Mouse (Mus musculus) mesoderm, embryonic 11.5 days (tissue): ENCODE results near the gene Mterf1b.
"Not testable (repeated sequence)": the region's sequence is repeated elsewhere in the genome, so short reads cannot be mapped to it uniquely, and the experiment has no call there.

ENCODE experiments used
- DNase-seq: peaks from one replicate; pipeline ENCODE4 v3.0.0-alpha.2; 2012; ENCODE audit warnings: low read depth, low spot score

The Mterf1b gene

DNA sequence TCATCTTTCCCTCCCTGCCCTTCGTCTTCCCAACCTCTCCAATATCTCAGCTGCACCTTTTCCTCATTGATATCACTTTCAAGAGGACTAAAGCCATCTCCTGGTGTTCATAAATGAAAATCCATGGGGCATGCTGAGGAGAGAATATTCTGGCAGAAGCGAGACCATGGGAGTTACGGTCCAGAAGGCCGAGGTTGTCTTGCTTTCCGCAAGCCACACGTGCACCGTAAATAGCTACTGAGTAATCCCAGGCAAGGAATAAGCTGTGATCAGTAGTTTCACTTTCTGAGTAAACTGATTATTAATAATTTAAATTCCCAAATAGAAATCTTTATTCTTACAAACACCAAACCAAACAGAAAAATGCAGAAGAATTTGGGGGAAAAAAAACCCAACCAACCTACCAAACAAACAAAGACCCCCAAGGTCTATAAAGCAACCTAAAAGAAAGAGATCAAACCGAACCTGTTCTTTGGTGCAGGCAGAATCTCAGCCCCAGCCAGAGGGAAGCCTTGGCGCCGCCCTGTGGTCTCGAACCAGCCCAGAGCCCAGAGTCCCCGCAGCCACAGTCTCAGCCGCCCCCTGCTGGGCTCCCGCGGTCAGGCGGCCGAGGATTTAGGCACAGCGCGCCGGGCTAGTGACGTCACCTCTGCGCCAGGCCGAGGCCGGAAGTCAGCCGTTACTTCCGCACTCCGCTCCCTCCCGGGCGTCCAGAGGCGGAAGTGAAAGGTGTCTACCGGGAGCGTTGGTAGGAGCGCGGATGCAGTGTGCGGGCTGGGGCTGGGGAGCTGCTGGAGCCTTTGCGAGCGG lies at the start of gene Mterf1b:
Mterf1b (plus strand) TSS at position 697 of the 810 bp plus-strand sequence.
- DNase-seq = not testable (repeated sequence)

DNA sequence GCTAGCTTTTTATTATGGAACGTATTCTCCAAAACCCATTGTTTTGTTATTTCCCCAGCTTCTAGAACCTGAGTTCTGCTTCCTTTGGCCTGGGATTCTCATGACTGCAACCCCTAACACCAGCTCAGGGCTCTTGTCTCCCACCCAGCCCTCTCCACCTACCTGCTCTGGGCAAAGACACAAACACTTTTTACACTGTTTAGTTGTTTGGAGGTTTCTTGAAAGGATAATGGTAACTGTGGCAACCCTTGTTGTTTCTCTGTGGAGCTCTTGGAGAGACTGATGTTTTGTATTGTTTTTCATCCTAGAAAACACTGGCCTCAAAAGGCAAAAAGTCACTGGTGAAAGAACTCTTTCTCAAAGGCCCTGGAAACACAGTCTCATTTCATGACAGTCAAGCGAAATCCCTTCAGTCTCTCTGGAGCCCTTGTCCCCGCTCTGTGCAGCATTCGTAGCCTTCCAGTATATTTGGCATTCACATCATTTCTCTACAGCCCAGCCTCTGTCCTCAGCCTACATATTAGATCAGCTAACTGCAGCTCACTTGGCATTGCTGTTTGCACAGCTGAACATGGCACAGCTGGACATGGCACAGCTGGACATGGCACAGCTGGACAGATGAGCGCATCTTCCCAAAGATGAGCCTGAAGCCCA lies 32.6 kb upstream of the Mterf1b start:
- DNase-seq = not testable (repeated sequence)

DNA sequence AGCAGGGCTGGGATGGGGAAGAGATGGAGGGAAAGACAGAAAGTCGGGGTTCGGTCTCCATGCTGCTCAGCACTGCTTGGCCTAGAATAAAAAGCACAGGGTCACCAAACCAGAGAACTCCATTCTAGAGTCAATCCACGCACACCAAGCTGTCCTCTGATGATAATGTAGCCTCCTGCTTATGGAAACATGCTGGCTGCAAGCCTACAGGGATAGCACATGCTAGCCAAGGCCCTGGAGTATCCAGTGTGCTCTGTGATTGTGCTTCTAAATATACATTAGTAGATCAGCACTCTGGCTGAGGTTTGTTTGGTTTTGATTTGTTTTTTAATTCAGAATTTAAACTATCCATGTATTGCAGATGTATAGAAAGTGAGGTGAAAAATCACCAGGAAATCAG lies 30.6 kb upstream of the Mterf1b start:
- DNase-seq = no peak

DNA sequence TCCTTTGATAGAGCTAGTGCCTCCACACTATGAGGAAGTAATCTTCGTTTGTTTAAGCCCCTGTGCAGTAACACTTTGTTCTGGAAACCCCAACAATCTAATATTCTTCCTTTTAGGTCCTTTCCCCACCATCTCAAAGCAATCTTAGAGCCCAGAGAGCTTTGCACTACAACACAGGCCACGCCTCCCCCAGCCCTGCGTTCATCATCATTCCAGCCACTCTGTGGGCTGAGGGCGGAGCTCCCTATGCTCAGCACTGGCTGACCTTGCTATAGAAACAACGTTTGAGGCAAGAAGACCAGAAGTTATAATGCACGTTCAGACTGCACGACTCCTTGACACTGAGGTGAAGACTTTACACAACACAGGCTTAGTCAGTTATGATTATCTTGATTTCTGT lies 29.7 kb upstream of the Mterf1b start:
- DNase-seq = no peak

DNA sequence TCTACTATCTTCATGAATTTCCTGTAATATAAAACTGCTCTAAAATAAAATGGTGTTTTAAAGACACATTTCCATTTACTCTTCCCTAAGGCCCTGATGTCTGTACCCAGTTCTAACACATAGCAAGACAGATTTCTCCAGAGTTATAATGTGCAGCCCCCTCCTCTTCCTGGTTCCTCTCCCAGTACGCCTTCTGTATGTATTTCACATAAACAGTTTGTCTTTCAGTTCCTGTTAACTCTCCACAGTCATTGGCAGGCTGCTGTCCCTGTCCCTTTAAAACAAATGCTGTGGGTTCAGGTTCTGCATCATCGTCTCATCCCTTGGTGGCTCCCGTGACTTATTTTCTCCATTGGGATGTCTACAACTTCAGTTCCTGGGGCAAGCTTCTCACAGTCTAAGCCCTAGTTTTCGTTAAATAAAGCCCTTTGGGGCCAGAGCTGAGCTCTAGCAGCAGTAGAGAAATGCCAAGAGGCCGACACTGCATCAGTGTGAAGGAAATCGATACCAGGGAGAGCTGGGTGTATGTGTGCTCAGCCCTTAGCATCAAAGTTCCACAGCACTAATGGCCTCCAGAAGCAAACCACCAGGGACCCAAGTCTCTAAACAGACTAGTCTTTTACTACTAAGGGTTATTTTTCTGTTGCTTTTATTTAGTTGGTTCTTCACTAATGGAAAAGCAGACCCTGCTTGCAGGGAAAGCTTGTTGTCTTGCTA lies 24.2 kb upstream of the Mterf1b start:
- not testable (repeated sequence) for DNase-seq

DNA sequence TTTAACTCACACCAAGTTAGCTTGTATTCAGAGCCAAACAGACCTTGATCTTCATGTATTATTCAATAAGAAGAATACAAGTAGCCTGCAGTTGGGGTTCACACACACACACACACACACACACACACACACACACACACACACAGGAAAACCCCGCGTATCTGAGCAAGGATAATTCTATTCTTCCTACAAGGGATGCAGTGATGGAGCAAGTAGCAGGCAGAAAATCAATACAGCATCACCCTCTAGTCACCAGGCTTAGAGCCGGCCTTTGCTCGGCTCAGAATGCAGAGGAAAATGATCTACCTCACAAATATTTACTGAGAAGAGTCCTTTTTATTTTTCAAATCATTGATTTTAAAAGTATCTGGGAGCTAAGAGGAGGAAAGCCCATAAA lies 23.6 kb upstream of the Mterf1b start:
- DNase-seq = not testable (repeated sequence)

DNA sequence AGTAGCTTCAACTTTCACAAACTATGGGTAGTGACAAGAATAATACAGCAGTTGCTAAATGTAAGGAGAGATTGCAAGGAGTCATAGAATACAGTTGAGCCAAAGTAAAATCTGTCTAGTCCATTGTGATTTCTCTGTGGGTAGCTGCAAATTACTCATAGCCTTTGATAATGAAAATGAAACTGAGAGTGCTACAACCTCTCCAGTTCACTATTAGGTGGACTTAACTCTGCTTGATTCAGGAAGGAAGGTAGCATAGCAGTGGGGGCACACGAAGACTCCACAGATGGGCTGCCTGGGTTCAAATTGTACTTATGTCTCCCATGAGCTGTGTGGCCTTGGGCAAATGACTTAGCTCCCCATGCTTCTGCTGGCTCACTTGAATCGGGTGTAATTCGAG lies 15.7 kb upstream of the Mterf1b start:
- DNase-seq = not testable (repeated sequence)

DNA sequence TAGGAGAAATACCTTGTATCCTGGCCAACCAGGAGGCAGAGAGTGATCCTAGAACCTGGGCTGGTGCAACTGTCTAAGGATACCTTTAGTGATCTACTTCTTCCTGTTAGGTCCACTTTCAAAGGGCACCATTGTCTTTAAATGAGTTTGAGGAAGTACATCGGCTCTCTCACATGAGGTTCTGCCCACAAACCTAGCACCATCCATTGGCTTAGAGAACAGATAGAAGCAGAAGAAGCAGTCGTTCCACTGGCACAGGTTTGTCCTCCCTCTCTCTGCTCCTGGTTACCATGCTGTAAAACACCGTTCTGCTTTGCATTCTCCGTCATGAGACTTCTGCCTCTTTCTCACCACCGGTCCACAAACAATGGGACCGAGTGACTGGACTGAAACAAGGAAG lies 12.8 kb upstream of the Mterf1b start:
- DNase-seq = no peak

DNA sequence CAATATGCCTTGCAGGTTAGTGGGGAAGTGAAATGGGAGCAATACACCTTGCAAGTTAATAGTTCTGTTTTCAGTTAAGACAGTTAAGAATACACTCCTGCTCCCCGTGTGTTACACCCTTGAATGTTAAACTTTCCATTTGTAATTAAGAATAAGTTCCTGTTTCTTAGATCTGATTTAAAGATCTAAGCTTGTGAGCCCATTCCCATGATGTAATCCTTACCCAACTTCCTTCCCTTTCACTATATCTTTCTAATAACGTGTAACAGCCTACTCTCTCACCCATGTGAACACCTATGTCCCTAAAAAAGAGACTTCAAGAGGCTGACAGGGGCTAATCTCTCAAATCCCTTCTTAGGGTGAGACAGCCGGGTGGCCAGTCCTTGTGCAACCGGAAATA lies 5.4 kb upstream of the Mterf1b start:
- no peak for DNase-seq

DNA sequence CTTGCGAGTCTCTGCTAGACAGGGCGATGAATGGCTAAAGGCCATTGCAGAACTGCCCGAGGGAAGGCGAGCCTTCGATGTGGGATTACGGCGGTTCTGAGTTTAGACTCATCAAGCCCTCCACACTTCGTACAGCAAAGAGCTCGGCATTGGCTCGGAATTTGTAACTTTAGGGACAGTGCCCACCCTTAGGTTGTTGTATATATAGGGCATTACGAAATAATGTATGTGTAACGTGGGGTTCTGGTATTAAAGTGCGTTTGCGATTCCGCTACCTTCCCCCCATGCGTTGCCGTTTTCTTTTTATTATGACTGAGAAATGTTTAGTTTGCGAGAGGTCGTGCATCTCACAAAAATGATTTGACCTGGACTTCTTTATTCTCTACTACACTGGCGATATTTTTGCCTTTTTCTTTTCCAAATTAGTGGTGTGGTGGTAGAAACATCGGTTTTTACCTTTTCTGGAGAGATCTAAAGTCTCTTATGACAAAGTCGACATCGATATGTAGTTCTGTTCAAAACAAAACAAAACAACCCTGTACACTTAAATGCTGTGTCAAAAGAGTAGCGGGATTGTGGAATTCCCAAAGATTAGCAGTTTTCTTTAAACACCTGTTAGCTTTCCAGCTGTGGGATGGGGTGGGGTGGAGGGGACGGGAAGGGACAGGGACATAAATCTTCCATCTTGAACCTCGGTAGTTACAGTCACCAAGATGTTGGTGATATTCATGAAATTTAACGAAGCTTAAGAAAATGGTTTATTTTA lies 497 bp downstream of the Mterf1b start:
- DNase-seq = not testable (repeated sequence)

DNA sequence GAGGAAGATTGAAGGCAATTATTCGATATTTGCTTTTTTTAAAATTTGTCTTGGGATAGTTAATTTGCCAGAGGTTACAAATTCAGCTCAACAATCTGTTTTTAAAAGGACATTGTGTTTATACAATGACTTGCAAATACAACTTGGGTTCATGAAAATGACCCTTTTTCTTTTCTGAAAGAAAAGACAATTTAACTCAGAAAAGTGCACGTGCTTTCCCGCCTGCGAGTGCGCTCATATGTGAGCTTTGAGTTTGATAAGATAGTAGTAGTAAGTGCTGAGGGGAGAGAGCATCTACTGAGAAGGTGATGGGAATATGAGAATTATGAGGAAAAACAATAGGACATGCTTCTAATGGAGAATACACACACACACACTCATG lies 1.1 kb downstream of the Mterf1b start:
- DNase-seq = no peak

DNA sequence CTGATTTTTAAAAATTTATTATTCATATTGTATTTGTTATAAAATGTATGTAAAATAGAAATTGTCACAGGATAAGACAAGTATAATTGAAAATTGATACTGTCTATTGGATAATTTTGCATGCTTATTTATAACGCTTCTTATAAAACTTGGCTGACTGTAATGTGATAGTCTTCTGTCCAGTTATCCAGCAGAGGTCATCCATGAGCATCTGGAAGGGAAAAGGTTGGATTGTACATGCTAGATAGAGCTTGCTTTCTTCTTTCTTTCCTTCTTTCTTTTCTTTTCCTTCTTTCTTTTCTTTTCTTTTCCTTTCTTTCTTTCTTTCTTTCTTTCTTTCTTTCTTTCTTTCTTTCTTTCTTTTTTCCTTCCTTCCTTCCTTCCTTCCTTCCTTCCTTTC lies 2.0 kb downstream of the Mterf1b start:
- no peak for DNase-seq

DNA sequence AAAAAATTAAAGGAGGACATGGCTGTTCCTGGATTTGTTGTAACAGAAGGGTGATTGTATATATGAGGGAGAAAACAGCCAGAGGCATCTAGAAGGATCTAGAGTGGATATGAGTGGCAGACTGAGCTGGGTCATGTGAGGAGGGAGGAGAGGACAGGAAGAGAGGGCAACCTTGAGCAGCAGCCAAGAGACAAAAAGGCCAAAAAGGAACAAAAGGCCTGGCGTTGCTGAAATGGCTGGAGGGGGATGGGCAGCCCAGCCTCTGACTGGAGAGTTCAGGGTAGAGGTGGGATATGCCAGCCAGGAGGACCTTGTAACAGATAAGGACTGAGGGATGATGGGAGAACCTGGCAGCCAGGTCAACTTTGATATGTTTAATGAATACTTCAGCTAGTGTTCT lies 2.9 kb downstream of the Mterf1b start:
- DNase-seq = no peak

DNA sequence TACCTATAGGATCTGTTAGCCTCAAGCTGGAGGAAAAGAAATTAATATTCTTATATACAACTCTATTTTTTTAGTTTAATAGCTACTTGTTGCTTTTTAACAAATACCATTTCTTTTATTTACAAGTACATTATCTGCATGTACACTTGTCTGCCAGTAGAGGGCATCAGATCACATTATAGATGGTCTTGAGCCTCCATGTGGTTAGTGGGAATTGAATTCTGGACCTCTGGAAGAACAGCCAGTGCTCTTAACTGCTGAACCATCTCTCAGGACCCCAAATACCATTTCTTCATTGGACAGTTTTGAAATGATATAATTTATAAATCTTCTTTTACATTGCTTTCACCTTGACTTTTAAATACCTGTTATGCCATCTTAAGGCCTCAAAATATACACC lies 9.2 kb downstream of the Mterf1b start:
- peak; percentile 36 for DNase-seq

DNA sequence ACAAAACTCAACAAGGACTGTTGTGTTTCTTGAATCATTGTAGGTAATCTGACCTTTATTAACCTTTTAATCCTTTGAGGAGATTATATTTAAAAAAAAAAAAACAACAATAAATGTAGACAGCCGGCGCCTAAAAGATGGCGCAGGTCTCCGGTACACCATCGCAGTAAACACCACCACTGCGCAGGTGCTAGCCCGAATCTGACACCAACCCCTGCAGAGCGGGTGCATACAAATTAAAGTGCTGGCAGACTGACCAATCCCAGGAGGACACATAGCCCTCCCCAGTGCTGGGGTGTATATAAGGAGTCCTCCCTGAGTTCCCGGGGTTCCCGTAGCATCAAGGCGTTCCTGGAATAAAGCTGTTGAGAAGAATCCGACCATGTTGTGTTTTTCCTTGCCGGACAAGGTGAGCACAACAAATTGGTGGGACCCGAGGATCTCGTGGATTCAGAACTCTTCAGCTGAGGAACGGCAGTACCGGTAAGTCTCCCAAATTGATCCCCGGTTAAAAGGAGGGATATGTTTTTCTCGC lies 10.2 kb downstream of the Mterf1b start:
- not testable (repeated sequence) for DNase-seq

DNA sequence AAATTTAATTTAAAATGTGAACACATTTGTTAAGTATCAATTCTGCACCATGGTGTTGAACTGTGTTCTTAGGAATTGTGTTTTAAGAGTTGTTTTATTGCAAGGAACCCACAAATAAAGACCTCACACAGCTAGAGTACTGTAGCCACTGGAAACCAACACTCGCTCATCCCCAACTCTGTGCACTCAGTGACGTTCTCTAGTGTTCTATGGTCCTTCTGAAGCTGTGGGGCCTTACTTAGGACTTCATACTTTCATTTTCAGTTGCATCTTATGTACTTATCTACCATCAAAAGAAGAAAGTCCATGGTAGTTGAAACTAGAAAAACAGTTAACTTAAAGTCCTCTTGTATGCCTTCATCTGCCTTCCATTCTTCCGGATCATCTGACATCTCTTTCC lies 17.9 kb downstream of the Mterf1b start:
- not testable (repeated sequence) for DNase-seq

DNA sequence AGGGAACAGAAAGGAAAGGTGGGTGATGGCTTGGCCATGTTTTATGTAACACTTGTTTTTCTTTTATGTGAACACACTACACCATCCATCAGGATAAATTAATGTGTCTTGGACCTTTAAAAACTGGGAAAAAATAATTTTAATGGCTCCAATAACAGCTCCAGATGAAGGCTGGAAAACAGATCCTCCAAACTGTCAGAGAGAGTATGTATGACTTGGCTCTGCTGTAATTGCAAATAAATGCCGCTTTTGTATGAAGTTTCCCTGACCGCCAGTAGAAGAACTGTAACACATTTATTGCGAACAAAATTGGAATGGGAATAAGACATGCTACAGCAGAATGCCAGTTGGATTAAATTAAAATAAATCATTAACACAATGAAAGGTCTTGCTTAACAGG lies 29.1 kb downstream of the Mterf1b start:
- no peak for DNase-seq

DNA sequence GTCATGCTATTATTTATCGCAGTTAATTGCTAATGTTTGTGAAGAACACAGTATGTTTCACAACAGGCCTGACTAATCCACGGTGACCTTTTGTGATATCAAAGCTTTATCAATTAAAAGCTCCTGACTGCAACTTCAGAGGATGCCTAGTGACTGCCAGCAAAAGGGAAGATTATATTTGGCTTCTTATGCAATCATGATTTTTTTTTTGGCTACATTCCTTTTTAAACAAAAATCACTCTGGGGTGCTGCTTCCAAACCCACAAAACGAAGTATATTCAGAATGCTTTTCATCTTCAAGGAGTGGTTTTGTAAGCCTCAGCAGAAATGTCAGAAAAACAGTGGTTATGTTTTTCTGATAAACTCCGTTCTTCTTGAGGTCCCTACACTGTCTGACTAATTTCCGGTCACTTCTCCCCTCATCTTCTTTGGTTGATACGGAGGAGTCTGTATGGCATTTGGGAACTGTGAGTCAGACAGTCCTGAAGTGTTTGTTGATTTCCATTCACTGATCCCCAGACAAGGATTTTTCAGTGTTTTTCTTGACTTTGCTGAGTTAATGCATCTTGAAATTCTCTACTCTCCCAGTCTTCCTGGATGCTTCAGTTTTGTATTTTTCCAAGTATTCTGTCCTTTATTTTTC lies 29.9 kb downstream of the Mterf1b start:
- DNase-seq = no peak

DNA sequence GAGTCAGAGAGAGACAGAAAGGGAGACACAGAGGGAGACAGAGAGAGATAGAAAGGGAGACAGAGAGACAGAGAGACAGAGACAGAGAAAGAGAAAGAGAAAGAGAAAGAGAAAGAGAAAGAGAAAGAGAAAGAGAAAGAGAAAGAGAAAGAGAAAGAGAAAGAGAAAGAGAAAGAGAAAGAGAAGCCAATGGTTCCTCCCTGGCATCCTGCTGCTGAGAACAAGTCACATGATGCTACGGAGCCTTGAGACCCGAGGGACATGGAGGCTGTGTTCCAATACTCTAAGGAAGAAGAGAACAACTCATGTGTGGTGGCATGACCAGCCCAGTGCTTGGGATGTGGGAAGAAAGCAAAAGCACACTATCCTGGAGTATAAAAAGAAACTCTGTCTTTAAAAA lies 40.0 kb downstream of the Mterf1b start:
- DNase-seq = no peak

DNA sequence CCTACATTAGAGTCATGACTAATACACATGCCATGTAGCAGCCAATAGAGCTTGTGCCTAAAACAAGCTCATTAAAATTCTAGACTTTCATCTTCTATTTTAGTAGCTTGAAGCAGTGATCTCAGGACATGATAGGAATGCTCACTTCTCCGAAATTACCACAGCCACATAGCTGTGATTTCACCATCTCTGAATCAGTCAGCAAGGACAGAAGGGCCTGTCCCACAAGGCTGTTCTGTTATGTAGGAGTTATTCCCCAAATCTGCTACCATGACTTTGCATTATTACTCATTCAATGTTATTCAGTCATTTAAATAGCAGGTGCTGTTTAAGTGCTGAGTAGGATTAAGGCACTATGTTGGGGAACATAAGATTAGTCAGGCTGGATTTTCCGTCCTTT lies 42.3 kb downstream of the Mterf1b start:
- no peak for DNase-seq

DNA sequence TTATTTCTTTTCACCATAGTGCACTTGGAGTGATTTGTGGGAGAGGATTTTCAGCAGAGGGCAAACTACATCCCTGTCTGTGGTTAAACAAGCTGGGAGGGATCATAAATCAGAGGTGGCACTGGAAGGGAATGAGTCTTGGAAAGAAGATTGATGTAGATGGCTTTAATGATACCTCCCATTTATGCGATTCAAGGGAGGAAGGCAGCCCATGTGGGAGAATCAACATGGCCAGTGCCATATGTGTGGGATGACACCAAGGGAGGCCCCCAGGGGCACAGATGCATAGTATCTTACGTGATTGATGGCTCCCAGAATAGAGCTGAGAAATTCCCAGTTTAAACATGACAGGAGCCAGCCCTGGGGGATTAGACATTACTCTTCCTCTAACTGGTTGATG lies 48.0 kb downstream of the Mterf1b start:
- DNase-seq = peak; percentile 71
